Mouse (Mus musculus) lung, embryonic 15.5 days (tissue): ENCODE measurements at regions not wholly inside any gene's neighbourhood (a gene's known extent, or its start where the extent isn't known, plus 50 kb on each side); places are given as distances from the start of the nearest gene placed in this dataset.

Experiments used
- ATAC-seq: fragments of 200-750 bp; cut with Nextera tagmentation; 2 replicates; pipeline ENCODE4 v1.8.0; 2017; ENCODE audit warnings: moderate number of reproducible peaks, borderline replicate concordance; ENCODE audit not compliant: low FRiP score, low TSS enrichment; ENCODE audit errors: extremely low read depth
- H3K27ac ChIP-seq: fragments of 300-500 bp; sonication (generic); 2 replicates; pipeline ENCODE4 v1.5.1; 2015; ENCODE audit warnings: moderate library complexity, mild to moderate bottlenecking, inconsistent platforms
- H3K27me3 ChIP-seq: fragments of 300-500 bp; sonication (generic); 2 replicates; pipeline ENCODE4 v1.6.1; 2015; ENCODE audit warnings: inconsistent platforms
- H3K36me3 ChIP-seq: fragments of 300-500 bp; sonication (generic); 2 replicates; pipeline ENCODE4 v1.6.1; 2015; ENCODE audit warnings: inconsistent platforms
- H3K4me1 ChIP-seq: fragments of 300-500 bp; sonication (generic); 2 replicates; pipeline ENCODE4 v1.6.1; 2015; ENCODE audit warnings: inconsistent platforms
- H3K4me2 ChIP-seq: fragments of 300-500 bp; sonication (generic); 2 replicates; pipeline ENCODE4 v1.6.1; 2015; ENCODE audit warnings: inconsistent platforms, mild to moderate bottlenecking, moderate library complexity
- H3K4me3 ChIP-seq: fragments of 300-500 bp; sonication (generic); 2 replicates; pipeline ENCODE4 v1.5.1; 2015; ENCODE audit warnings: mild to moderate bottlenecking, inconsistent platforms
- H3K9ac ChIP-seq: fragments of 300-500 bp; sonication (generic); 2 replicates; pipeline ENCODE4 v1.6.1; 2015; ENCODE audit warnings: inconsistent platforms
- H3K9me3 ChIP-seq: fragments of 300-500 bp; sonication (generic); 2 replicates; pipeline ENCODE4 v1.6.1; 2016; ENCODE audit warnings: inconsistent platforms
- WGBS: fragments of 180-500 bp; shearing (Covaris S2); methylation state at CpG from one replicate; pipeline ENCODE4 v1.1.7; 2015; 5-methylcytosine and 5-hydroxymethylcytosine counted together

DNA sequence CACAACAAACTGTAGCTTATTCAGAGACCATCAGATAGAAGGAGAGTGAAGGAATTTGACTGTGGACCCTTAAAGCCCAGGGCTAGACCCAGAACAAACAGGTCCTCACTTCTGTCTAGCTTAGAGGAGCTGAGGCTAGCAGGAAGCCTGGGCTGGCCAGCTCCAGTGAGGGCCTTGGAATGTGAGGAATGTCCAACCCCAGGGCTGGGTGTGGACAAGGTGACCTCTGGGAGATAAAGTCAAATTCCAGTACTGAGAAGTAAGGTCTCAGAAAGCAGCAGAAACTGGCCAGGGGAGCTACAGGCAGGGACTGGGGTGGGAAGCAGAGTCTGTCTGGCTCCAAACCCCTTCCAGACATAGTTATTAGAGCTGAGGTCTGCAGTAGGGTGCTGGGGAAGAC lies 51.0 kb upstream of the Ssbp3 start:
- ATAC-seq, result no peak
- Histone ChIP-seq H3K36me3 (no peaks in the 10 kb centered on the region), H3K27ac (peak overlapping the region; percentile 58), H3K4me2 (no peak overlapping the region), H3K9me3 (no peaks in the 10 kb centered on the region), H3K27me3 (no peaks in the 10 kb centered on the region), H3K4me1 (peaks cover 52% of the 10 kb centered on the region), H3K4me3 (no peak overlapping the region), H3K9ac (no peak overlapping the region)

GRCm38 (mm10) chr4:106858357-106859088 lies 52.0 kb upstream of the Ssbp3 start:
- Histone ChIP-seq H3K27ac (peak overlapping the region; percentile 58; the same call in 1 of the 2 replicates), H3K27me3 (no peaks in the 10 kb centered on the region), H3K9me3 (no peaks in the 10 kb centered on the region), H3K4me1 (peaks cover 55% of the 10 kb centered on the region), H3K4me2 (no peak overlapping the region), H3K9ac (no peak overlapping the region), H3K4me3 (no peak overlapping the region), H3K36me3 (no peaks in the 10 kb centered on the region)
- WGBS, result 68% methylated on average over 13 of the region's 13 CpGs
- no peak for ATAC-seq

GRCm38 (mm10) chr4:106855771-106856170 lies 51.0 kb upstream of the Acot11 start:
- Histone ChIP-seq H3K27me3 (no peaks in the 10 kb centered on the region), H3K4me3 (no peak overlapping the region), H3K9ac (no peak overlapping the region), H3K9me3 (no peaks in the 10 kb centered on the region), H3K27ac (no peak overlapping the region), H3K4me1 (peaks cover 32% of the 10 kb centered on the region), H3K36me3 (no peaks in the 10 kb centered on the region), H3K4me2 (no peak overlapping the region; the same call in 1 of the 2 replicates)
- ATAC-seq, result no peak
- 16% methylated on average over 19 of the region's 19 CpGs for whole genome bisulfite sequencing

- H3K4me1 ChIP-seq, result peaks cover 26% of the 10 kb centered on the region
- H3K4me3 ChIP-seq, result no peak overlapping the region
- peak overlapping the region; percentile 41 for H3K4me2 ChIP-seq
- H3K9ac ChIP-seq, result no peak overlapping the region
- ATAC-seq, result peak; percentile 62
- peak overlapping the region; percentile 35; the same call in 1 of the 2 replicates for H3K27ac ChIP-seq
- no peaks in the 10 kb centered on the region for H3K9me3 ChIP-seq
- WGBS, result 11% methylated on average over 15 of the region's 15 CpGs
- no peaks in the 10 kb centered on the region for H3K36me3 ChIP-seq
- H3K27me3 ChIP-seq, result no peaks in the 10 kb centered on the region
Observed at GRCm38 (mm10) chr4:106854361-106855309, 49.8 kb upstream of the Acot11 start.
